Mouse (Mus musculus): ENCODE data around the gene Bbip1. TPM values are rescaled to one million over a fixed set of nuclear protein-coding genes. Genes with fewer than 3 reads are reported as not detected.
"Not testable (repeated sequence)": the region's sequence is repeated elsewhere in the genome, so short reads cannot be mapped to it uniquely, and the experiment has no call there.

Bbip1 gene
- total RNA-seq, 2 experiments from 2014 or later: 55.1 to 57.7 TPM

GRCm38 (mm10) chr19:53919541-53919940, 24.9 kb downstream of the Bbip1 start:
- H3K27ac ChIP-seq: no peak overlapping the region
- no peak overlapping the region for H3K4me3 ChIP-seq
- no peak for TF ChIP-seq CTCF (IDR thresholded peaks at IDR 0.05)
- DNase-seq (ENCODE audit: extremely low spot score in 1 of 2, low spot score in 2 of 2): no peak
- intact Hi-C loops (cut with DNase I): no loop called here

GRCm38 (mm10) chr19:53914950-53915349, 29.5 kb downstream of the Bbip1 start:
- Histone ChIP-seq H3K4me3 (no peak overlapping the region), H3K27ac (no peak overlapping the region)
- TF ChIP-seq CTCF (IDR thresholded peaks at IDR 0.05): no peak
- intact Hi-C loops (cut with DNase I): no loop called here
- DNase-seq (ENCODE audit: extremely low spot score in 1 of 2, low spot score in 2 of 2): no peak

- H3K27ac ChIP-seq; H3K4me3 ChIP-seq; DNase-seq (ENCODE audit: extremely low spot score in 1 of 2, low spot score in 2 of 2): not testable (repeated sequence)
- intact Hi-C loops (cut with DNase I): loop anchor here (5.0 kb wide), 1 partner anchor 259 kb away; no protein-coding TSS in a partner anchor
These were observed 37.7 kb downstream of the Bbip1 start for GRCm38 (mm10) chr19:53906703-53907070.

- DNase-seq (ENCODE audit: extremely low spot score in 1 of 2, low spot score in 2 of 2): no peak
- Histone ChIP-seq H3K27ac (no peak overlapping the region), H3K4me3 (peak overlapping the region; percentile 96; the same call in 1 of the 2 replicates)
- intact Hi-C loops (cut with DNase I): loop anchor here (5.0 kb wide), 1 partner anchor 259 kb away; no protein-coding TSS in a partner anchor
- no peak; the same call in 1 of the 2 replicates for TF ChIP-seq CTCF (IDR thresholded peaks at IDR 0.05)
These were observed 38.3 kb downstream of the Bbip1 start for GRCm38 (mm10) chr19:53906033-53906702.

- Histone ChIP-seq H3K27ac (peak overlapping the region; percentile 96), H3K4me3 (peak overlapping the region; percentile 96)
- no peak for DNase-seq (ENCODE audit: extremely low spot score in 1 of 2, low spot score in 2 of 2)
- intact Hi-C loops (cut with DNase I): loop anchor here (5.0 kb wide), 5 partner anchors 37 to 303 kb away; partner anchors contain the start of genes Bbip1, Shoc2 and Smc3
- TF ChIP-seq CTCF (IDR thresholded peaks at IDR 0.05): no peak
These were observed 39.5 kb downstream of the Bbip1 start for GRCm38 (mm10) chr19:53904833-53905480.

GRCm38 (mm10) chr19:53903507-53904321, 40.7 kb downstream of the Bbip1 start:
- peak; percentile 58 to 61 for DNase-seq (ENCODE audit: extremely low spot score in 1 of 2, low spot score in 2 of 2)
- Histone ChIP-seq H3K4me3 (peak overlapping the region; percentile 96), H3K27ac (peak overlapping the region; percentile 96)
- intact Hi-C loops (cut with DNase I): loop anchor here (5.0 kb wide), 4 partner anchors 39 to 301 kb away; partner anchors contain the start of genes Bbip1, Shoc2 and Smc3
- peak; percentile 49 for TF ChIP-seq CTCF (IDR thresholded peaks at IDR 0.05)

GRCm38 (mm10) chr19:53902739-53903487, 41.5 kb downstream of the Bbip1 start:
- TF ChIP-seq CTCF (IDR thresholded peaks at IDR 0.05): no peak
- DNase-seq (ENCODE audit: extremely low spot score in 1 of 2, low spot score in 2 of 2): peak; percentile 93 to 96
- intact Hi-C loops (cut with DNase I): loop anchor here (5.0 kb wide), 4 partner anchors 39 to 301 kb away; partner anchors contain the start of genes Bbip1, Shoc2 and Smc3
- Histone ChIP-seq H3K27ac (peak overlapping the region; percentile 96), H3K4me3 (peak overlapping the region; percentile 96)

- intact Hi-C loops (cut with DNase I): loop anchor here (5.0 kb wide), 4 partner anchors 40 to 300 kb away; partner anchors contain the start of genes Bbip1, Shoc2 and Smc3
- Histone ChIP-seq H3K27ac (peak overlapping the region; percentile 96), H3K4me3 (peak overlapping the region; percentile 96)
- DNase-seq (ENCODE audit: extremely low spot score in 1 of 2, low spot score in 2 of 2): no peak
- TF ChIP-seq CTCF (IDR thresholded peaks at IDR 0.05): no peak
These were observed 42.3 kb downstream of the Bbip1 start for GRCm38 (mm10) chr19:53901931-53902738.

- intact Hi-C loops (cut with DNase I): loop anchor here (5.0 kb wide), 4 partner anchors 42 to 298 kb away; partner anchors contain the start of genes Bbip1, Shoc2 and Smc3
- H3K4me3 ChIP-seq: no peak overlapping the region
These were observed 44.4 kb downstream of the Bbip1 start for GRCm38 (mm10) chr19:53899941-53900610.

More at GRCm38 (mm10) chr19:53899941-53900610, 44.4 kb downstream of the Bbip1 start:
- no peak for DNase-seq (ENCODE audit: extremely low spot score in 1 of 2, low spot score in 2 of 2)
- H3K27ac ChIP-seq: no peak overlapping the region
- no peak for TF ChIP-seq CTCF (IDR thresholded peaks at IDR 0.05)

All from left cerebral cortex, adult 2 months (tissue).